15 mouse cellular contexts compared by ENCODE assay signal in genomic region chr16:22127806-22128205, GRCm38 (mm10). TPM values are rescaled to one million over a fixed set of nuclear protein-coding genes. Genes with fewer than 3 reads are reported as not detected.
DNase-seq lines count a peak whose midpoint lies in the region; ATAC-seq and TF ChIP-seq lines count a peak whose summit lies in the region.
"Had no signal": no experiment of that assay in that cellular context is flagged by ENCODE, and none has a peak within 500 bp of the region (broad histone marks: within the 10 kb centered on the region; RNA-seq: fewer than 3 reads in every experiment).

No protein-coding gene starts in this region.

- peak; percentile 20; the same call in 1 of the 2 replicates for TF ChIP-seq CTCF in liver, adult 2 months (IDR thresholded peaks at IDR 0.05; ENCODE audit: low read depth, low read length)
- peak; percentile 26; the same call in 1 of the 2 replicates for TF ChIP-seq CTCF in bone marrow, adult 2 months (IDR thresholded peaks at IDR 0.05; ENCODE audit: control insufficient read depth, insufficient read depth, low read length)

- TF ChIP-seq POLR2A in liver, adult 2 months (IDR thresholded peaks at IDR 0.05; ENCODE audit: extremely low read depth, insufficient read depth, low read length): no peak
- TF ChIP-seq POLR2A in bone marrow, adult 2 months (IDR thresholded peaks at IDR 0.05; ENCODE audit: borderline replicate concordance, control insufficient read depth, low read depth, low read length): no peak

- no peak for ATAC-seq in CD4-positive, CD25-positive, alpha-beta regulatory T cell, adult 4 months
- ATAC-seq in liver, embryonic 11.5 days (replicated peaks; ENCODE audit: low FRiP score): no peak

- peaks cover 2% of the 10 kb centered on the region for H3K4me1 ChIP-seq in liver, adult 2 months (ENCODE audit: control insufficient read depth, insufficient read depth, low read length)
- H3K4me1 ChIP-seq in liver, embryonic 11.5 days (replicated peaks; ENCODE audit: control insufficient read depth, insufficient read depth, low read length): no peaks in the 10 kb centered on the region; the same call in 1 of the 2 replicates
- H3K4me1 ChIP-seq in bone marrow, adult 2 months (ENCODE audit: control insufficient read depth, insufficient read depth, low read length): no peaks in the 10 kb centered on the region
- H3K4me1 ChIP-seq: embryonic facial prominence, embryonic 13.5 days; forebrain, embryonic 10.5 days had no signal

- peak; percentile 25 for DNase-seq in CD4-positive, CD25-positive, alpha-beta regulatory T cell, adult 2 months (ENCODE audit: low read depth, low spot score)
- DNase-seq in liver, adult 2 months (ENCODE audit: extremely low read depth, low read depth, low spot score): no peak
- no peak for DNase-seq in liver, embryonic 11.5 days (ENCODE audit: low spot score)
- DNase-seq in B cell, adult 2 months: peak; percentile 11 to 13
- no peak for DNase-seq in retina, embryonic 14.5 days (ENCODE audit: low spot score)
- no peak for DNase-seq in cerebellum, adult 9-11 months
- DNase-seq: cerebellum, adult 18-20 months; kidney, adult 18-20 months had no signal

- no peak overlapping the region for H3K4me3 ChIP-seq in liver, adult 2 months (ENCODE audit: insufficient read depth, low read depth, low read length)
- H3K4me3 ChIP-seq in liver, embryonic 11.5 days (ENCODE audit: low read depth, low read length): no peak overlapping the region
- no peak overlapping the region for H3K4me3 ChIP-seq in bone marrow, adult 2 months (replicated peaks; ENCODE audit: control insufficient read depth, low read depth, low read length)
- H3K4me3 ChIP-seq: embryonic facial prominence, embryonic 13.5 days; forebrain, embryonic 10.5 days; heart, embryonic 15.5 days; neural tube, embryonic 15.5 days had no signal

- H3K27ac ChIP-seq in liver, adult 2 months (replicated peaks; ENCODE audit: insufficient read depth, low read depth, low read length): no peak overlapping the region
- no peak overlapping the region for H3K27ac ChIP-seq in liver, embryonic 11.5 days (ENCODE audit: low read depth, low read length)
- H3K27ac ChIP-seq in bone marrow, adult 2 months (ENCODE audit: control insufficient read depth, insufficient read depth, low read depth, low read length, poor library complexity): no peak overlapping the region
- H3K27ac ChIP-seq: embryonic facial prominence, embryonic 13.5 days; forebrain, embryonic 10.5 days; heart, embryonic 15.5 days; hindbrain, embryonic 14.5 days; neural tube, embryonic 15.5 days had no signal

- no peaks in the 10 kb centered on the region for H3K9me3 ChIP-seq in liver, embryonic 11.5 days (ENCODE audit: control insufficient read depth, low read length)
- H3K9me3 ChIP-seq: embryonic facial prominence, embryonic 13.5 days; forebrain, embryonic 10.5 days; heart, embryonic 15.5 days; neural tube, embryonic 15.5 days had no signal

- H3K36me3 ChIP-seq in liver, adult 2 months (ENCODE audit: control insufficient read depth, insufficient read depth, low read length): no peaks in the 10 kb centered on the region
- H3K36me3 ChIP-seq in liver, embryonic 11.5 days (ENCODE audit: control insufficient read depth, insufficient read depth, low read length): no peaks in the 10 kb centered on the region
- H3K36me3 ChIP-seq: embryonic facial prominence, embryonic 13.5 days; heart, embryonic 15.5 days; neural tube, embryonic 15.5 days had no signal

- H3K79me2 ChIP-seq in liver, adult 2 months (ENCODE audit: control insufficient read depth, insufficient read depth, low read length): no peaks in the 10 kb centered on the region

- no peak overlapping the region for H3K4me2 ChIP-seq in liver, embryonic 11.5 days
- H3K4me2 ChIP-seq: embryonic facial prominence, embryonic 13.5 days; heart, embryonic 15.5 days; hindbrain, embryonic 14.5 days; neural tube, embryonic 15.5 days had no signal

- 100% methylated on average over 5 of the region's 5 CpGs for WGBS in liver, adult 2 months
- 92% methylated on average over 5 of the region's 5 CpGs for WGBS in liver, embryonic 11.5 days
- 90% methylated on average over 5 of the region's 5 CpGs for WGBS in bone marrow, adult 2 months

- H3K27me3 ChIP-seq in liver, adult 2 months (ENCODE audit: control insufficient read depth, insufficient read depth, low read length): no peaks in the 10 kb centered on the region
- no peaks in the 10 kb centered on the region for H3K27me3 ChIP-seq in liver, embryonic 11.5 days (replicated peaks; ENCODE audit: control insufficient read depth, insufficient read depth, low read length)
- H3K27me3 ChIP-seq: embryonic facial prominence, embryonic 13.5 days; heart, embryonic 15.5 days; neural tube, embryonic 15.5 days had no signal

- no peak overlapping the region for H3K9ac ChIP-seq in liver, adult 2 months (ENCODE audit: low read depth, low read length)
- no peak overlapping the region for H3K9ac ChIP-seq in liver, embryonic 11.5 days (ENCODE audit: low read depth, low read length)
- H3K9ac ChIP-seq: embryonic facial prominence, embryonic 13.5 days; heart, embryonic 15.5 days; hindbrain, embryonic 14.5 days; neural tube, embryonic 15.5 days had no signal

RNA-seq across cellular contexts. Expression of gene Igf2bp2, which starts 35.3 kb away (rescaled TPM):
- polyA plus RNA-seq in CD4-positive, CD25-positive, alpha-beta regulatory T cell, adult 4 months (2017; shearing (Covaris generic)): 1 to 10 TPM; 1.1 to 1.2 TPM
- 0.27 and 0.37 TPM in 2 replicates for total RNA-seq in liver, adult 2 months (2014; rRNA removed)
- 0.22 and 0.81 TPM in 2 replicates for polyA plus RNA-seq in liver, adult 2 months (2012; rRNA removed)
- polyA plus RNA-seq in liver, embryonic 11.5 days (2014; fragmentation: Nextera tagmentation; extraction: Ambion mirVana): 75.1 and 77.1 TPM in 2 replicates
- polyA plus RNA-seq in bone marrow, adult 2 months (2011; ENCODE audit: insufficient read depth, insufficient read length, low replicate concordance, missing spikeins): 0.74 and 3.0 TPM in 2 replicates

Comparison
In these comparisons a context has a peak if more than half of its experiments do, and no peak if none do; other contexts are left out.
1. RNA of gene Igf2bp2, which starts 35.3 kb away (polyA plus RNA-seq): 75.1 to 77.1 TPM in liver, embryonic 11.5 days; 0.74 to 3.0 TPM in bone marrow, adult 2 months, 1.1 to 1.2 TPM in CD4-positive, CD25-positive, alpha-beta regulatory T cell, adult 4 months and 0.22 to 0.81 TPM in liver, adult 2 months; every median in the first group is over 10 times any median in the second.
2. DNase-seq: peak in CD4-positive, CD25-positive, alpha-beta regulatory T cell, adult 2 months (single experiment) and B cell, adult 2 months (2 of 2); none in liver, adult 2 months (single experiment), liver, embryonic 11.5 days (single experiment), retina, embryonic 14.5 days (single experiment) and cerebellum, adult 9-11 months (single experiment).